Mouse (Mus musculus) hindbrain, embryonic 11.5 days (tissue): ENCODE measurements at regions not wholly inside any gene's neighbourhood (a gene's known extent, or its start where the extent isn't known, plus 50 kb on each side); places are given as distances from the start of the nearest gene placed in this dataset.

Source experiments
- ATAC-seq: fragments of 200-750 bp; cut with Nextera tagmentation; 2 replicates; pipeline ENCODE4 v1.8.0; 2017; ENCODE audit warnings: mild to moderate bottlenecking, moderate TSS enrichment, moderate library complexity; ENCODE audit not compliant: low FRiP score
- DNase-seq: peaks from one replicate; pipeline ENCODE4 v3.0.0-alpha.2; 2015; ENCODE audit warnings: low spot score
- H3K27ac ChIP-seq: fragments of 300-500 bp; sonication (generic); 2 replicates; pipeline ENCODE4 v1.5.1; 2014; ENCODE audit warnings: mild to moderate bottlenecking, low read depth, low read length
- H3K27me3 ChIP-seq: fragments of 300-500 bp; sonication (generic); 2 replicates; pipeline ENCODE4 v1.6.1; 2014; ENCODE audit warnings: mild to moderate bottlenecking, low read length, moderate library complexity, mixed read lengths; ENCODE audit not compliant: control insufficient read depth, insufficient read depth
- H3K36me3 ChIP-seq: fragments of 300-500 bp; sonication (generic); 2 replicates; pipeline ENCODE4 v1.6.1; 2014; ENCODE audit warnings: mild to moderate bottlenecking, low read length, moderate library complexity, mixed read lengths; ENCODE audit not compliant: control insufficient read depth, insufficient read depth
- H3K4me1 ChIP-seq: fragments of 300-500 bp; sonication (generic); replicated peaks from 2 replicates; pipeline ENCODE4 v1.6.1; 2014; ENCODE audit warnings: low read length, mixed read lengths; ENCODE audit not compliant: control insufficient read depth, insufficient read depth
- H3K4me2 ChIP-seq: fragments of 300-500 bp; sonication (generic); replicated peaks from 2 replicates; pipeline ENCODE4 v1.6.1; 2014; ENCODE audit warnings: mild to moderate bottlenecking, low read depth, low read length
- H3K4me3 ChIP-seq: fragments of 300-500 bp; sonication (generic); 2 replicates; pipeline ENCODE4 v1.5.1; 2014; ENCODE audit warnings: low read depth, low read length
- H3K9ac ChIP-seq: fragments of 300-500 bp; sonication (generic); 2 replicates; pipeline ENCODE4 v1.6.1; 2014; ENCODE audit warnings: low read depth, low read length
- H3K9me3 ChIP-seq: fragments of 300-500 bp; sonication (generic); 2 replicates; pipeline ENCODE4 v1.6.1; 2016; ENCODE audit warnings: low read length; ENCODE audit not compliant: control insufficient read depth
- WGBS: fragments of 180-500 bp; shearing (Covaris S2); extraction: QIAGEN DNeasy Blood & Tissue Kit; methylation state at CpG from one replicate; pipeline ENCODE4 v1.1.7; 2014; 5-methylcytosine and 5-hydroxymethylcytosine counted together

DNA sequence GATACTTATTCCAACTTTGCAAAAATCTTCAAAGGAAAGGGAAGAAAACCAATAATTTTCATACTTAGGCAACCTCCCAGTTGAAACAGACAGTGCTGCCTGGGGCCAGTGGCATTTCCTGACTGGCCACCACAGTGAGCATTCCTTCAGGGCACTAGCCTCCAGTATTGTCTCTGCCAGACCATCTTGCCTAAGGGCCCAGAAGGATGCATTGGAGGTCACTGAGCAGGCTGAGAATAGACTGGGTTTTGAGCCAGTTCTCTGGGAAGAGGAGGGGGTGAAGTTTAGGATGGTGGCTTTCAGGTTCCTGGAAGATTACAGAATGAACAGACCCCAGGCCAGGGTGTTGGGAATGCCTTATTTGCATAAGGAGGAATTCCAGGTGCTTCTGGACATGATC, 95.3 kb upstream of the Tpm1 start:
- Histone ChIP-seq H3K36me3 (no peaks in the 10 kb centered on the region), H3K9me3 (no peaks in the 10 kb centered on the region), H3K9ac (no peak overlapping the region), H3K27me3 (no peaks in the 10 kb centered on the region), H3K4me1 (no peaks in the 10 kb centered on the region), H3K27ac (no peak overlapping the region), H3K4me2 (no peak overlapping the region), H3K4me3 (no peak overlapping the region)
- no peak for ATAC-seq
- no peak for DNase-seq

DNA sequence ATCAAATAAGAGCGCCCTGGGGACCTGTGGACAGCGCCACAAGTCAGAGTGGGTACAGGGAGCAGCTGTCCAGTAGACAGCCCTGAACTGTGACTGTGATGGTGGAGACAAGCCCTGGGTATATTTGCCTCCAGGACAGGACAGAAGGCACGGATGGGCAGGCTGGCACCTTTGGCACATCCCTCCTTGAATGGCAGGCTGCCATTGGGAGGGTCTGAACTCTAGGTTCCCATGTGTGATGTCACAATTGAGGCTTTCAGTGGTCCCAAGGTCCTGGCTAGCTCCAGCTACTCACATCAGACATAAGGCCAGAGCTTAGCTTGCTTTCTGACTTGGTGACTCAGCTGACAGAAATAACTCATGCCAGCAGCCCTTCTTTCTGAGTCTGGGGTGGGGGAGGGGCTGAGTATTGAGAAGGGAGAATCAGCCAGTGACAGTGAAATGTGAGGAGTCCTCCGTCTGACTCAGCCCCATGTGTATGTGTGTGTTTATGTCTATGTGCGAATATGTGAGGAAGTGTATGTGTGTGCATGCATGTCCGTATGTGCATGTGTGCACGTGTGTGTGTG, 91.2 kb upstream of the Tpm1 start:
- H3K9me3 ChIP-seq: no peaks in the 10 kb centered on the region
- H3K27me3 ChIP-seq: no peaks in the 10 kb centered on the region
- no peak overlapping the region for H3K27ac ChIP-seq
- WGBS: 76% methylated on average over 7 of the region's 7 CpGs
- ATAC-seq: no peak
- no peaks in the 10 kb centered on the region for H3K36me3 ChIP-seq
- no peak overlapping the region for H3K4me2 ChIP-seq
- peak; percentile 20 for DNase-seq
- H3K4me3 ChIP-seq: no peak overlapping the region
- peaks cover 9% of the 10 kb centered on the region for H3K4me1 ChIP-seq
- H3K9ac ChIP-seq: no peak overlapping the region

DNA sequence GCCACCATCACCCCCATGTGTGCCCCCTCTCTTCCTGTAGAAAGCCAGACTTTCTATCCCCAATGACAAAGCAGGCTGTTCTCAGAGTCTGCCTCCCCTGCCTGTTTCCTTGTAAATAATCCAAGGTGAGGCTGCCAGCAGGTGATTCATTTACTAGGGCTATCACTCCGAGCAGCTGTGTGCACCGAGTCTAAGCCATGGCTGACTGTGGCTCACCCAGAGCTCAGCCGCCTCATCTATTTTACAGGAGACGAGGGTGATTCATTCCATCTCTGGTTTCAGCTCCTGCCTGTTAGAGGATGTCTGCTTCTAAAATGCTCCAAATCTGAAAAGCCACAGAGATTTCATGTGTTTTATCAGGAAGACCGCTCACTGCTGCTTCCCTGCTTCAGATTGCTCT, 88.5 kb upstream of the Tpm1 start:
- ATAC-seq (no peak), DNase-seq (no peak)
- Histone ChIP-seq H3K27ac (no peak overlapping the region), H3K36me3 (no peaks in the 10 kb centered on the region), H3K9ac (no peak overlapping the region), H3K4me3 (no peak overlapping the region), H3K4me1 (peaks cover 9% of the 10 kb centered on the region), H3K27me3 (no peaks in the 10 kb centered on the region), H3K9me3 (no peaks in the 10 kb centered on the region), H3K4me2 (no peak overlapping the region)
- WGBS: 64% methylated on average over 5 of the region's 5 CpGs

DNA sequence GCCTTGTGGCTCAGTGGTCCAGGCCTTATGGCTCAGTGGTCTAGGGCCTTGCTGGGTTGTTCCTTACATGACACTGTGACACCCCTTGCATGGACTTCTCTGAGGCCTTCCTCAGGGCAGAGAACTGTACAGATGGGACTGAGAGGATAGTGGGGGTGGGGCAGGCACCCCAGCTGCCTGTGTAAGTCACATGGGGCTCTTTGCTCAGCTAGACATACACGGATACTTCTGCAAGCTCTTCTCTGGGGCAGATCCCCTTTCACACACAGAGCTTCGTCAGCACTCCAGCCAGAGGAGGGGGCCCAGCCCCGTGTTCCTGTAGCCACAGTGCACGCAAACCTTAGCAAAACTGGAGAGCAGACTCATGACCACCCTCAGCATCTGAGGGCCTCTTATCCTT, 87.9 kb upstream of the Tpm1 start:
- ATAC-seq: no peak

DNA sequence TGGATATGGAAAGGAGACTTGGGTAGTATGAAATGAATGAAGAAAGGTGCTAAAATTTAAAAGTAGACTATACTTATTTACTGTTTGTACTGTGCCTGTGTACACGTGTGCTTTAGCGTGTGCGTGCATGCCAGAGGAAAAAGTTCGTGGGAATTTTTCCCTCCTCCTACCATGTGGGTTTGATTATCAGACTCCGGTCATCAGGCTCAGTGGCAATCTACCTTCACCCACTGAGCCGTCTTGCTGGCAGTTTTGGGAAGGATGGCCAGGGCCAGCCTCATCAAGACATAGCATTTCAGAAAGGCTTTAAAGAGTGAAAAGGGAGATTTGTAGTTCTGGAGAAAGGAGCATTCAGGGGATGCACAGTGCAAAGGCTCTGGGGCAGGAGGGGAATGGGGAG, 87.0 kb upstream of the Tpm1 start:
- DNase-seq (no peak), ATAC-seq (no peak)
- Histone ChIP-seq H3K27me3 (no peaks in the 10 kb centered on the region), H3K36me3 (no peaks in the 10 kb centered on the region), H3K4me1 (peaks cover 9% of the 10 kb centered on the region), H3K9ac (no peak overlapping the region), H3K4me2 (no peak overlapping the region), H3K27ac (no peak overlapping the region), H3K9me3 (no peaks in the 10 kb centered on the region), H3K4me3 (no peak overlapping the region)
- WGBS: 78% methylated on average over 6 of the region's 6 CpGs

More for the DNA sequence above, 87.9 kb upstream of the Tpm1 start:
- Histone ChIP-seq H3K27me3 (no peaks in the 10 kb centered on the region), H3K36me3 (no peaks in the 10 kb centered on the region), H3K9ac (no peak overlapping the region), H3K4me2 (no peak overlapping the region), H3K4me1 (peaks cover 9% of the 10 kb centered on the region), H3K9me3 (no peaks in the 10 kb centered on the region), H3K27ac (no peak overlapping the region), H3K4me3 (no peak overlapping the region)
- WGBS: 42% methylated on average over 4 of the region's 4 CpGs
- DNase-seq: peak; percentile 15

DNA sequence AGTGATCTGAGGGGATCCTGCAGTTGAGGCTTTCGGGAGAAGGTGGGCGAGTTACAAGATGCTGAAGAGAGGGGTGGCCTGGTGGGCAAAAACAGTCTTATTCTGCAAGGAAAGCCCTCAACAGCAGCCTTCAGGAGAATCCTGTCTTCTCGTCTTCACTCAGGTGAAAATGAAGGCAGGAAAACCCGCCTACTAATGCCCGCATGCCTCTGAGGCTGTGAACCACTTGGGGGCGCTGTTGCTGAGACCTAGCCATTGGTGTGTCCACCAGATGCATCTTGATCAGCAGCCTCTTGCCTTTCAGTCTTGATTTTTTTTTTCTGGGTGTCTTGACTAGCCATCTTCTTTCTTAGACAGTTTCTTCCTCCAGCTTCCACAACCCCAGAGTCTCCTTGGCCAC, 85.2 kb upstream of the Tpm1 start:
- DNase-seq (no peak), ATAC-seq (no peak)
- Histone ChIP-seq H3K27me3 (no peaks in the 10 kb centered on the region), H3K9me3 (no peaks in the 10 kb centered on the region), H3K9ac (no peak overlapping the region), H3K4me2 (no peak overlapping the region), H3K36me3 (no peaks in the 10 kb centered on the region), H3K4me1 (peaks cover 9% of the 10 kb centered on the region), H3K4me3 (no peak overlapping the region), H3K27ac (no peak overlapping the region)
- 78% methylated on average over 6 of the region's 6 CpGs for WGBS

DNA sequence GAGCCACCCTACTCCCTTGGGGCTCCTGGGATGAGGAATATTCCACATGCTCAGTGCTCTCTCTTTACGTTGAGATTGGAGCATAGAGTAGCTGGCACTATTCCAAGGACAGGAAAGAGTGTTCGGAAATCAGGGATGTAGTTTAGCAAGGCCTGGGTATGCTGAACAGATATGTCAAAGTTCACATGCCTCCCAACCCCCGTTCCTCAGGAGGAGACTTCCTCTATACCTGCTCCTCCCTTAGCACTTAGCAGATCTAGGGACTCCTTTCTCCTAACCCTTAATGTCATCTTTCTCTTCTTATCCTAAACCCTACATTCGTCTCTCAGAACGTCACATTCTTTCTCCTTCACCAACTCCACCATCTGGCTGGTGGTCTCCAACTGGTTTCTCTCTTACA, 83.2 kb upstream of the Tpm1 start:
- no peaks in the 10 kb centered on the region for H3K27me3 ChIP-seq
- ATAC-seq (no peak), DNase-seq (no peak)
- no peaks in the 10 kb centered on the region for H3K9me3 ChIP-seq
- no peak overlapping the region for H3K4me2 ChIP-seq
- H3K27ac ChIP-seq: no peak overlapping the region
- no peak overlapping the region for H3K9ac ChIP-seq
- peaks cover 9% of the 10 kb centered on the region for H3K4me1 ChIP-seq
- H3K36me3 ChIP-seq: no peaks in the 10 kb centered on the region
- no peak overlapping the region for H3K4me3 ChIP-seq
- 82% methylated on average over 5 of the region's 5 CpGs for WGBS

DNA sequence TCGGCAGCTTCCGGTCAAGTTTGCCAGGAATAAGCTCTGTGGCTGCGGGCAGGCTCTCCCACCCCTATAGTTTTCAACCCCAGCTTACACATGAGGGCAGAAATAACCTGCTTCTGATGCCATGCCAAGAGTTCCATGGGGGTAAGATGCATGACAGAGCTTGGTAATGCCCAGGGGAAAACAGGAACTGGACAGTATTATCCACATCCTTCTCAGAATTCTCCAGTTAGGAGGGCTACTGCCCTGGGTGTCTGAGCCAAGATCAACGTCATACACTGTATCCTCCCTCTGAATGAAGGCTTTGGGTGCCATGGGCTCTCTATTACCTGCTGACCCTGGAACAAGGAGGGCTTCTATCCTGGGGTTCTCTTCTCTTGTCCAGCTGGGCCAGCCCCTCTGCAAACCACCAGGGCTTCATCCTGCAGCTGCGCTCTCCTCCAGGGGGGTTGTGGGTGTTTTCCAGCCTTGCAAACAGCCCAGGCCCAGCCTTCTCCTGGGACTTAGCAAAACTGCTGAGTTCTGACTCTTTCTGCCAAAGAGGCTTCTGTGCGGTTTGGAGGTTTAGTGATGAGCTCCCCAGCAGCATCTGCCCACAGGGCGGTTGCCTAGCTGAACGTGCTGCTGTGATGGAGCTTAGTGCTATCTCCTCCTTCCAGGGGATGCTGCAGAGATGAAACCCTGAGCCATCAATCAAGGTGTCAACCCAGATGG, 81.7 kb upstream of the Tpm1 start:
- no peaks in the 10 kb centered on the region for H3K36me3 ChIP-seq
- ATAC-seq: no peak

DNA sequence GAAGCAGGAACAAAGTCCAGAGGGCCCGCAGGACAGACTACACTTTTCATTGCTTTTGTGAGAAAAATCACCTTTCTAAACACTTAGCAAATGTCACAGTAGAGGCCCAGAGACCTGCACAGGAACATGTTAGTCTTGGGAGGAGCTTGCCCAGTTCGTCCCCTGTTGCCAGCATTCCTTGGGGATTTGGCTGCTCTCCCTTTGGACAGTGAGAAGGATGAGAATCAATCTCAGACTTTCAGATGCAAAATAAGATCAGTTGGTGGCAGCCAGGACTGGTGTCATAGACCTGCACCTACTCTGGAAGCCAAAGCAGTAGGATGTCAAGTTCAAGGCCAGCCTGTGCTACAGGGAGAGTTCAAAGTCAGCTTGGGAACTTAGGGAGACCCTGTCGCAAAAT, 80.7 kb upstream of the Tpm1 start:
- ATAC-seq: no peak
- no peak for DNase-seq
- Histone ChIP-seq H3K4me2 (no peak overlapping the region), H3K9me3 (no peaks in the 10 kb centered on the region), H3K36me3 (no peaks in the 10 kb centered on the region), H3K27me3 (no peaks in the 10 kb centered on the region), H3K4me1 (no peaks in the 10 kb centered on the region), H3K27ac (no peak overlapping the region), H3K9ac (no peak overlapping the region), H3K4me3 (no peak overlapping the region)
- WGBS: 81% methylated on average over 3 of the region's 3 CpGs

More for the DNA sequence above, 81.7 kb upstream of the Tpm1 start:
- Histone ChIP-seq H3K4me2 (no peak overlapping the region), H3K27ac (no peak overlapping the region), H3K9ac (no peak overlapping the region), H3K9me3 (no peaks in the 10 kb centered on the region), H3K4me1 (no peaks in the 10 kb centered on the region), H3K27me3 (no peaks in the 10 kb centered on the region), H3K4me3 (no peak overlapping the region)
- no peak for DNase-seq
- 77% methylated on average over 8 of the region's 8 CpGs for WGBS
